Mouse (Mus musculus) B cell, adult 62 days (primary cell): ENCODE data around the gene Cfdp1. TPM values are rescaled to one million over a fixed set of nuclear protein-coding genes. Genes with fewer than 3 reads are reported as not detected.

Source experiments
- total RNA-seq: library from RNA; stranded (reverse); gene quantifications from 4 replicates; pipeline ENCODE4 v1.2.4, GENCODE M21; 2023

Gene Cfdp1
- total RNA-seq, result 36.6 to 44.2 TPM (median 39.9 TPM) in 4 replicates

DNA sequence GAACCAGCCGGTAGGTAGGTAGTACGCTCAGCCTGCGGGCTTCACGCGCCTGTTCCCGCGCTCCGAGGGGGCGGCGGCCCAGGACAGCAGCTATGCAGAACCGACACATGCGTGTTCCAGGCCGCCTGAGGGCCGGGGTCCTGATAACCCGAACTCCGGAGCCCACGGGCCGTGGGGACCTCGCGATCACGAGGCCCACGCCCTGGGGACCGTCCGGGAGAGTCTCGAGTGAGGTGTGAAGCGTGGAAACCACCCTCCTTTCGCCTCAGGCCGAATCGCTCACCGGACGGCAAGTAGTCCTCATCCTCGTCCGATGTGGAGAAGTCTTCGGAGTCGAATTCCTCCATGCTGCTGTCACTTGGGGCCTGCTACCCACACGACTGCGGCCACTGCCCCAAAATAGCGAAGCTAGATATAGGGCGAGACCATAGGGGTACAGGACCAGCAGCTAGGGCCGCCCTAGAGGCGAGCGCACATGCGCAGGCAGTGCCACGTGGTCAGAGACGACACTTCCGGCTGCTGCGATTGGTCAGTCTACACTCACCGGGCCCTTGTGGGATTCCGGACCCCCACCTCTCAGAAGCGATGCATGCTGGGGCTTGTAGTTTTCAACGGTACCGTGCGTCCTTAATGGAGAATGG is at the start of gene Cfdp1:
Gene Cfdp1 (minus strand): TSS at position 431 of the 641 bp plus-strand sequence.

DNA sequence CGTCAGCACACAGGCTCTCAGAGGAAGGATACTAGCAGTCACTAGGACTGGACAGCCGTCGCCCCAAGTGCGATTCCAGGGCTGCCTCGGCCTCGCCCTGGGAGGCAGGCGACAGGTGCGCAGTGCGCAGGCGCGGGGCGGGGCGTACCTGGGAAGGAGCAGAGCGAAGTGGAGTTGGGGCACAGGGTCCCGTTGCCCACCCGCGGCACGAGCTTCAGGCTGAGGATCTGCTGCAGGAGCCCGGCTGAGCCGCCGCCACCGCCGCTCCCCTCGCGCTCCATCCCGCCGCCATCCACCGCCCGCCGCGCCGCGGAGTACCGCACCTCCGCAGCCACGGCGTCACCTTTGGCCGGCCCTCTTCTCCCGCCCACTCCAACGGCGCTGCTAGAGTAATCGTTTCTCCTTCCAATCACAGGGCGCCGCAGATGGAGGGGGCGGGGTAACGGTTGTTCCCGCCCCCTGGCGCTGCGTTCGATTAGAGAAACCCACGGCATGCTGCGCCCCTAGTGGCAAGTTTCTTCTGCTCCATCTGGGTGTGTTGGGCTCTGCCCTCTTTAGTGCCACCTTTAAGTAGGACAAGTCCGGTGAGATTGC is 22.4 kb upstream of the Cfdp1 start, which contains the start of gene Tmem170:
Gene Tmem170 (minus strand): TSS at position 396 of the 594 bp plus-strand sequence.

DNA sequence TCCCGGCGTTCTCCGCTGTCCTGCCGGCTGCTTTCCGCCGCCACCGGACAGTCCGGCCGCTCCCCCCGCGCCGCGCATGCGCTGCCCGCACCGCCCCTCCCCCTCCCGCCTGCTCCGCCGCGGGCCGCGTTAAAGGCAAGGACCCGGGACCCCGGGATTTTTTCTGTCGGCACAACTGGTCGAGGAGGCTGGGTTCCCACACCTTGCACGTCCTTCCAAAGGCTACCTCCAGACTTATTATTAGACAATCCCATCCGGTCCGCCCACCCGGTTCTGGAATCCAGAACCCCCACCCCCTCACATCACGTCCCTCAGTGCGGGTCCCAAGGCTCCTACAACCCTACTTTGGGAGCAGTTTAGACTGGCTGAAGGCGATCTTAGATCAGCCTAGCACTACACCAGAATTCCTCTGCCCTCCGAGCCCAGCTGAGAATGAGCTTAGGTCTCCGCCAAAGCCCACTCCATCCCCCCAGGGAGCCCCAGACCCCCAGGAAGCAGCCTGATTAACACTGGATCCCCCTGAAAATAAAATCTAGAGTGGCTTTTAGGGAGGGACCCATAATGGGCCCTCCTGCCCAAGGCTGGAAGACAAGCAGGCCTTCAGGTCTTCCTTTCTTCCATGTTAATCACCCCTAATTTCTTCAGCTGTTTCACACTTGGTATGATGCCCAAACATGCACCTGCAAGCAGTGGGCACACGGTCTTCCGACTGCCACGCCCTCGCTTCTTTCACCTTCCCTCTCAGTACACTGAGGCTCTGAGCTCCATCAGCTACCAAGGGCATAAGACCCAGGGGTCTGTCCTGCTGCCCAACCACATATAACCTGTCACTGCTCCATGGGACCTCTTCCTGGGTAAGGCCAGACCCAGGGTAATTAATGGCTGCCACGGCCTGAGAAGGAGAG is 110.0 kb downstream of the Cfdp1 start, which contains the start of gene Bcar1:
Gene Bcar1 (minus strand): TSS at position 18 of the 905 bp plus-strand sequence.

Other genes with a start within 250 kb of the Cfdp1 start
- 0.26 to 0.49 TPM (median 0.40 TPM) in 4 replicates for gene Ldhd, start 223.9 kb downstream of the Cfdp1 start, total RNA-seq
- 17.2 to 21.1 TPM (median 19.0 TPM) in 4 replicates for gene Zfp1, start 210.9 kb downstream of the Cfdp1 start, total RNA-seq
- gene Ctrb1, start 163.3 kb downstream of the Cfdp1 start, total RNA-seq, result 0.69 to 1.4 TPM (median 1.3 TPM) in 3 of 4 replicates, not detected in the other
- 0.28 to 0.79 TPM (median 0.56 TPM) in 4 replicates for gene Bcar1, start 110.5 kb downstream of the Cfdp1 start, total RNA-seq
- 3.2 to 4.1 TPM (median 3.7 TPM) in 4 replicates for gene Tmem170, start 22.5 kb upstream of the Cfdp1 start, total RNA-seq
- not detected in 4 replicates for gene Chst5, start 56.2 kb upstream of the Cfdp1 start, total RNA-seq
- 3.0 to 4.5 TPM (median 3.8 TPM) in 4 replicates for gene Tmem231, start 79.6 kb upstream of the Cfdp1 start, total RNA-seq
- gene Gabarapl2, start 86.4 kb upstream of the Cfdp1 start, total RNA-seq, result 110 to 123 TPM (median 118 TPM) in 4 replicates
- gene Adat1, start 138.0 kb upstream of the Cfdp1 start, total RNA-seq, result 3.4 to 4.3 TPM (median 3.7 TPM) in 4 replicates
- gene Kars, start 157.0 kb upstream of the Cfdp1 start, total RNA-seq, result 75.1 to 83.1 TPM (median 80.4 TPM) in 4 replicates
- 12.8 to 14.4 TPM (median 13.3 TPM) in 4 replicates for gene Terf2ip, start 157.1 kb upstream of the Cfdp1 start, total RNA-seq
- gene Gm6793, start 160.7 kb upstream of the Cfdp1 start, total RNA-seq, result not detected in 4 replicates